Mouse (Mus musculus) hindbrain, embryonic 13.5 days (tissue): ENCODE measurements around the gene Naga. TPM values are rescaled to one million over a fixed set of nuclear protein-coding genes. Genes with fewer than 3 reads are reported as not detected.
"Not testable (repeated sequence)": the region's sequence is repeated elsewhere in the genome, so short reads cannot be mapped to it uniquely, and the experiment has no call there.

Experiments used
- ATAC-seq: fragments of 200-750 bp; cut with Nextera tagmentation; 2 replicates; pipeline ENCODE4 v1.8.0; 2017; ENCODE audit warnings: moderate TSS enrichment; ENCODE audit not compliant: low FRiP score
- H3K27ac ChIP-seq: fragments of 300-500 bp; sonication (generic); 2 replicates; pipeline ENCODE4 v1.5.1; 2015; ENCODE audit warnings: inconsistent platforms, mild to moderate bottlenecking, moderate library complexity
- H3K27me3 ChIP-seq: fragments of 300-500 bp; sonication (generic); 2 replicates; pipeline ENCODE4 v1.6.1; 2015; ENCODE audit warnings: mild to moderate bottlenecking, inconsistent platforms
- H3K36me3 ChIP-seq: fragments of 300-500 bp; sonication (generic); 2 replicates; pipeline ENCODE4 v1.6.1; 2015; ENCODE audit warnings: mild to moderate bottlenecking, inconsistent platforms
- H3K4me1 ChIP-seq: fragments of 300-500 bp; sonication (generic); replicated peaks from 2 replicates; pipeline ENCODE4 v1.6.1; 2015; ENCODE audit warnings: inconsistent platforms
- H3K4me2 ChIP-seq: fragments of 300-500 bp; sonication (generic); 2 replicates; pipeline ENCODE4 v1.6.1; 2015; ENCODE audit warnings: inconsistent platforms, mild to moderate bottlenecking, moderate library complexity
- H3K4me3 ChIP-seq: fragments of 300-500 bp; sonication (generic); 2 replicates; pipeline ENCODE4 v1.5.1; 2015; ENCODE audit warnings: mild to moderate bottlenecking, inconsistent platforms
- H3K9ac ChIP-seq: fragments of 300-500 bp; sonication (generic); 2 replicates; pipeline ENCODE4 v1.6.1; 2015; ENCODE audit warnings: mild to moderate bottlenecking, inconsistent platforms
- H3K9me3 ChIP-seq: fragments of 300-500 bp; sonication (generic); 2 replicates; pipeline ENCODE4 v1.6.1; 2016; ENCODE audit warnings: inconsistent platforms
- WGBS: fragments of 180-500 bp; shearing (Covaris S2); methylation state at CpG from one replicate; pipeline ENCODE4 v1.1.7; 2015; 5-methylcytosine and 5-hydroxymethylcytosine counted together
- polyA plus RNA-seq: library from polyadenylated mRNA; unstranded; fragments of >200 nt; fragmentation: Nextera tagmentation; extraction: Ambion mirVana; gene quantifications from 2 replicates; pipeline ENCODE4 v1.2.1, GENCODE M21; 2015

Naga gene
- polyA plus RNA-seq, 1 experiment from 2014 or later: 30.2 TPM

DNA sequence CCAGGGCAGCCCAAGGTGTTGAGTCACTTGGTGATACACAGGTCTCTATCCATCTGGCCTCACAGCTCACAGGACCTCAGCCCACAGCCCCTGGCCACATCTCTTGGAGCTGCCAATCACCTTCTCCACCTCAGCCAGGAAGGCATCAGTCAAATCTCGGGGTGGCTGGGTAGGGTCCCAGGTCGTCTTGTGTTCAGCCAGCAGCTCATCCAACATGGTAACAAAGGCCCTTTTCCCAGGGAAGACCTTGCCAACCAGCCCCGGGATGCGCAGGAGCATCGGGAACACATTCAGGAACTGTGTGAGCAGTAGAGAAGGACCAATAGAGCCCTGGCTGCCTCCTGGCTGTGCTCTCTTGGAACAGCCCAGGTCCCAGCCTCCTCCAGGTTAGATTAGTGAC is 34.3 kb upstream of the Naga start:
- no peak for ATAC-seq
- WGBS: 88% methylated on average over 5 of the region's 5 CpGs

DNA sequence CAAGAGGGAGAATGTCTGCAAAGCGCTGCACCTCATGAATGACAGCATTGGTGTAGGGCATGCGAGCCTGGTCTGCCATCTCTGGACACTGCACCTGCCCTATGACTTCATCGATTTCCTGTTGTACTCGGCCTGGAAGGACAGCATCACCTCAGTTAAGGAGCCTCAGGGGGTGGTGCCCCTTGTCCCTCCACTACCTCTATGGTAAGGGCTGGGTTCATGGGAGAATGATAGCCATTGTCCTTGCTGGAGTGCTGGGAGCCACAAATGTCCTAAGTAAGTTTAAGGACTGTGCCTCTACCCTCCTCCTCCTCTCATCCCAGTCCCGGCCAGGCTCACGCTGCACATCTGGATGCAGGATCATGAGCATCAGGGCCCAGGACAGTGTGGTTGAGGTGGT is 33.7 kb upstream of the Naga start:
- no peak overlapping the region for H3K27ac ChIP-seq
- 92% methylated on average over 6 of the region's 6 CpGs for WGBS
- ATAC-seq: no peak
- no peak overlapping the region for H3K4me3 ChIP-seq
- no peaks in the 10 kb centered on the region for H3K36me3 ChIP-seq
- no peaks in the 10 kb centered on the region for H3K27me3 ChIP-seq
- no peak overlapping the region for H3K4me2 ChIP-seq
- H3K9ac ChIP-seq: no peak overlapping the region
- H3K9me3 ChIP-seq: no peaks in the 10 kb centered on the region
- H3K4me1 ChIP-seq: peaks cover 9% of the 10 kb centered on the region

More for the DNA sequence above, 34.3 kb upstream of the Naga start:
- Histone ChIP-seq H3K9ac (no peak overlapping the region), H3K27me3 (peaks cover 5% of the 10 kb centered on the region; the same call in 1 of the 2 replicates), H3K4me1 (peaks cover 9% of the 10 kb centered on the region), H3K9me3 (no peaks in the 10 kb centered on the region), H3K27ac (no peak overlapping the region), H3K36me3 (no peaks in the 10 kb centered on the region), H3K4me3 (no peak overlapping the region), H3K4me2 (no peak overlapping the region)

DNA sequence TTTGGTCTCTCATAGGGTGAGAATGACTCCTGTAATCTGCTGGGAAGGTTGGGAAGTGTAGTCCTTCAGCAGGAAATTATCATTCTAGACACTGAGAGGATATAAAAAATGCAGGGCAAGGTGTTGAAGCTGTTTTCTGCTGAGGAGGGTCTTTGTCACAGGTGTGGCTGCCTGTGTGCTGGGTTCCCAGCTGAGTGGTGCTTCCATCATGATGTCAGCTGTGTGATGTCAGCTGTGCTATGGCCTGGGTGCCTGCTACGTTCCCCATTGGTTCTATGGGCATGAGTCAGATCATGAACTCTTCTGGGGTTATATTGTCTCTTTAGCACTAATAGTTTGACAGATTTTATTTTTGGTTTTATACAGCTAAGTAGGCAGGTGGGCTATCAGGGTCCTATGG is 30.1 kb upstream of the Naga start:
- H3K4me1 ChIP-seq: no peaks in the 10 kb centered on the region
- H3K9ac ChIP-seq: no peak overlapping the region
- H3K4me3 ChIP-seq: no peak overlapping the region
- WGBS: 91% methylated on average over 1 of the region's 1 CpGs
- no peak overlapping the region for H3K4me2 ChIP-seq
- no peak overlapping the region for H3K27ac ChIP-seq
- ATAC-seq: no peak
- H3K9me3 ChIP-seq: no peaks in the 10 kb centered on the region
- H3K36me3 ChIP-seq: no peaks in the 10 kb centered on the region
- no peaks in the 10 kb centered on the region for H3K27me3 ChIP-seq

DNA sequence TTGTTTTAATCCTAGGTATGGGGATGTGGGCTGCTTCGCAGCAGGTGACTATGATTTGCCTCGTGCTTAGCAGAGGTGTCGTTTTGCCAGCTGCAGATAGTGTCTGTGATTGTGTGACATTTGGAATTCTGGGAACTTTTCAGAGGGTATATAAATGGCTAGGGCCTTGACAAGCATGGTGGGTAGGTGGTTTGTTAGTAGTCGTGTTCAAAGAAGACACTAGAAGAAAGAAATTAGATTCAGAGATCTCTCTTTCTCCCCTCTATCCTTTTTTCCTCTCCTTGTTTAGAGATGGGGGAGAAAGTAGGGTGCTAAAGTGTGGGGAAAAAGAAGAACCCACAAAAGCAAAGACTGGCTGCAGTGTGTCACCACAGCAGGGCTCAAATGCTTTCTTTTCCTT is 29.4 kb upstream of the Naga start:
- H3K4me3 ChIP-seq: no peak overlapping the region
- H3K4me2 ChIP-seq: no peak overlapping the region
- H3K4me1 ChIP-seq: no peaks in the 10 kb centered on the region
- no peak overlapping the region for H3K27ac ChIP-seq
- H3K27me3 ChIP-seq: no peaks in the 10 kb centered on the region
- WGBS: 93% methylated on average over 4 of the region's 4 CpGs
- no peak for ATAC-seq
- H3K9ac ChIP-seq: no peak overlapping the region
- H3K9me3 ChIP-seq: no peaks in the 10 kb centered on the region
- no peaks in the 10 kb centered on the region for H3K36me3 ChIP-seq

DNA sequence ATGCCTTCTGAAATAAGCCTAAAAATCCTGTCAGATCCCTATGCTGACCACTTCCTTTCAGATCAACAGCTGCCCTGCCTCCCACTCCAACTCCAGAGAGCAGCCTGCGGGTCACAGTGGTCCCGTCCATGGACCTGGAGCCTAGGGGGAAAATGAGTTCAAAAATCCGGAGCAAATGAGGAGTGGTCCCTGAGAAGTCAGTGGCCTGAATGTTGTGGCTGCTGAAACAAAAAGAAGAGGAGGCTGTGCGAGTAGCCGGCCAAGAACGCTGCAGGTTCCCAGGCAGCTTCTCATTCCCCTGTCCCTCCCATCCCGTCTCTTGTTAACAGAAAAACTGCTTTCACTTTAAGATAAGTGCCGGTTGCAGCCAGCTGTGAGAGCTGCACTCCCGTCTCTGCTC is 25.8 kb upstream of the Naga start:
- not testable (repeated sequence) for H3K9me3 ChIP-seq, H3K27me3 ChIP-seq, H3K9ac ChIP-seq, H3K4me2 ChIP-seq, H3K27ac ChIP-seq, H3K36me3 ChIP-seq, H3K4me1 ChIP-seq, H3K4me3 ChIP-seq, ATAC-seq
- WGBS: 10% methylated on average over 7 of the region's 9 CpGs

DNA sequence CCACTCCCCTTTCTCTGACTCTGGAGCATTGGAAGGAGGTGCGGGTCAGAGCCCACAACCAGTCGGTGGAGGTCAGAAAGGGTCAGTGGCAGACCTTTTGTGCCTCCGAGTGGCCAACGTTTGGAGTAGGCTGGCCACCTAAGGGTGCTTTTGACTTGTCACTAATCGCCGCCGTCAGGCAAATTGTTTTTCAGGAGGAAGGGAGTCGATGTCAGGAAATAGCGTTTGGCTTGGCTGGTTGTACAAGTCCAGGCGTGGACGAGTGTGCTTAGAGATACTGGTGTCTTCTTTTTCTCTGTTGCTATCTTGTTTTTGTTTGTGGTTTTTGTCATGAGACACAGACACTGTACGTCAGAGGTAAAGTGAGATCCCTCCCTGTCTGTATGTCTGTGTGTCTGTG is 25.1 kb upstream of the Naga start:
- WGBS: 71% methylated on average over 8 of the region's 12 CpGs

DNA sequence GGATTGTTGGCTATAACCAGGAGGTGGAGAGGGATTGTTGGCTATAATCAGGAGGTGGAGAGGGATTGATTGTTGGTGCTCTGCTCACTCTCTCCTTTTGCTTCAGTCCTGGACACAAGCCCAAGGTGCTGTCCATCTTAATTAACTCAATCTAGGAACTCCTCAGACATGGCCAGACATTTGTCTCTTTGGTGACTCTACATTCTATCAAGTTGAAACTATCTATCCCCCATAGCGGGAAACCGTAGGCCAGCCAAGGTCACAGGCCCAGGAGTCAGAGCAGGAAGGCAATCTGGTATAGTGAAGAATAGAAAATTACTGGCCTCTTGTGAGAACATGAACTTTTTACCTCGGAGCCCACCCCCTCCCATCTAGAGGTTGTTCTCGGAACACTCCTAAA is 23.5 kb upstream of the Naga start:
- 90% methylated on average over 3 of the region's 4 CpGs for WGBS
- H3K27ac ChIP-seq: no peak overlapping the region
- no peak overlapping the region for H3K4me3 ChIP-seq
- H3K9ac ChIP-seq: no peak overlapping the region
- no peaks in the 10 kb centered on the region for H3K9me3 ChIP-seq
- H3K4me1 ChIP-seq: peaks cover 5% of the 10 kb centered on the region; the same call in 1 of the 2 replicates
- ATAC-seq: no peak
- H3K4me2 ChIP-seq: no peak overlapping the region
- no peaks in the 10 kb centered on the region for H3K36me3 ChIP-seq
- 0 out of 2 replicates have a peak, but pooled peaks cover 4% of the 10 kb centered on the region for H3K27me3 ChIP-seq

More for the DNA sequence above, 25.1 kb upstream of the Naga start:
- H3K9me3 ChIP-seq, H3K4me1 ChIP-seq, H3K4me3 ChIP-seq, ATAC-seq, H3K4me2 ChIP-seq, H3K9ac ChIP-seq, H3K27me3 ChIP-seq, H3K27ac ChIP-seq, H3K36me3 ChIP-seq: not testable (repeated sequence)

DNA sequence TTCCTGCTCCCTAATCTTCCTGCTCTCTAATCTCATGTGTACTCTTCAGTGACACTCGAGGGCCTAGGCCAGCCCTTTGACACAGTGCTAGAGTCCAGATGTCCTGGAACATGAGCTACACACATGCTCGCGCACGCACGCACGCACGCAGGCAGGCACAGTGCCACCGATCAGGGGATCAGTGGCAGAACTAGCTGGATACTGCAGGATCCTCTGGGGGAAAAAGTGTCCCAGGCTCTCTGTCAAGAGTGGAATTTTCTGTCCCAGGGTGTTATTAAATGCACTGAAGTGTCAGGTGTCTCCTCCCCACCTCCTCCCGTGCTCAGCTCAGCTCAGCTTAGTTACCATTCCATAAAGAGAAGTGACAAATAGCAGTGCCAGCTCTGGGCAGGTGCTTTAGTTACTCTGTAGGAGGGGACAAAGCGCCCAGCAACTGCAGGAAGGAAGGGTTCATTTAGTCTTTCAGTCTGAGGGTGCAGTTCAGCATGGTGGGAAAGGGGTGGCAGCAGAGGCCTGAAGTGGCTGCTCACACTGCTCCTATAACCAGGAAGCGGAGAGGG is 22.8 kb upstream of the Naga start:
- Histone ChIP-seq H3K4me3 (no peak overlapping the region), H3K27ac (no peak overlapping the region), H3K36me3 (no peaks in the 10 kb centered on the region), H3K4me2 (no peak overlapping the region), H3K9me3 (no peaks in the 10 kb centered on the region), H3K27me3 (0 out of 2 replicates have a peak, but pooled peaks cover 4% of the 10 kb centered on the region), H3K9ac (no peak overlapping the region), H3K4me1 (peaks cover 5% of the 10 kb centered on the region; the same call in 1 of the 2 replicates)
- WGBS: 82% methylated on average over 11 of the region's 11 CpGs
- no peak for ATAC-seq

DNA sequence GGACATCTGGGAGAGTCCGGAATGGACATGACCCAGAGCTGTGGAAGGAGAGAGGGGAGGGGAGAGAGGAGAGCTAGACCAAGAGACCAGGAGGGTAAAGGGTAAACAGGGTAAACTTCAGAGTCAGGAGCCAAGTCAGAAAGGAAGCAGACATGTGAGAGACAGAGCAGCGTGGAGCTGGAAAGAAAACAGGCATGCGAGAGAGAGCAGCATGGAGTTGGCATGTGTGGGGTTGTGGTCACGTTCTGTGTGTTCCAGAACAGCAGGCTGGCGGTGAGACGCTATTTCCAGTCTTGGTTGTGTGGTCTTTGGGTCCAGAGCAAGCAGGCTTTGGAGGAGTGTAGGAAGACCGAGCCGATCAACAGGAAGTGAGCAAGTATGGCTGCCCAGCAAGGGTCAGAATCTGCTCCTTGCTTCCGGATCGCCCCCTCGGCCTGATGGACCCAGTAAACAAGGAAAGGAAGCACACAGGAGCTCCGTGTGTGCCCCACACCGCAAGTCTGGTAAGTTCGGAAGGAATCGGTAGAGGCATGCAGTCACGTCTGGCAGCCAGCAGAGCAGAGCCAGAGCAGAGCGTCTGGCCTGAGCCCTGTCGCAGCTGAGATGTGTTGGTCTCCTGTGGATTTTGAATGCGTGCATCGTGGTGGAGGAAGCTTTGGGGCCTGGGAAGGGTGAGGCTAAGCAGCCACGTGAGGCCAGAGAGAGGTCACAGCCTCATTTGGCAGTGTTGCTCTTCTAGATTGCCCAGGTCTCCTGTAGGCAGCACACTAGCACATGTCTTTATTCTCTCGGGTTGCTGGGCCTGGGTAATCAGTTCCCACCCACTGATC is 19.9 kb upstream of the Naga start:
- Histone ChIP-seq H3K27me3 (0 out of 2 replicates have a peak, but pooled peaks cover 4% of the 10 kb centered on the region), H3K4me1 (peaks cover 10% of the 10 kb centered on the region), H3K27ac (peak overlapping the region; percentile 12; the same call in 1 of the 2 replicates), H3K4me3 (no peak overlapping the region), H3K36me3 (no peaks in the 10 kb centered on the region), H3K4me2 (no peak overlapping the region), H3K9me3 (no peaks in the 10 kb centered on the region), H3K9ac (0 out of 2 replicates have a peak overlapping the region, but pooled peaks have one; percentile 19)
- WGBS: 64% methylated on average over 22 of the region's 22 CpGs
- ATAC-seq: no peak

DNA sequence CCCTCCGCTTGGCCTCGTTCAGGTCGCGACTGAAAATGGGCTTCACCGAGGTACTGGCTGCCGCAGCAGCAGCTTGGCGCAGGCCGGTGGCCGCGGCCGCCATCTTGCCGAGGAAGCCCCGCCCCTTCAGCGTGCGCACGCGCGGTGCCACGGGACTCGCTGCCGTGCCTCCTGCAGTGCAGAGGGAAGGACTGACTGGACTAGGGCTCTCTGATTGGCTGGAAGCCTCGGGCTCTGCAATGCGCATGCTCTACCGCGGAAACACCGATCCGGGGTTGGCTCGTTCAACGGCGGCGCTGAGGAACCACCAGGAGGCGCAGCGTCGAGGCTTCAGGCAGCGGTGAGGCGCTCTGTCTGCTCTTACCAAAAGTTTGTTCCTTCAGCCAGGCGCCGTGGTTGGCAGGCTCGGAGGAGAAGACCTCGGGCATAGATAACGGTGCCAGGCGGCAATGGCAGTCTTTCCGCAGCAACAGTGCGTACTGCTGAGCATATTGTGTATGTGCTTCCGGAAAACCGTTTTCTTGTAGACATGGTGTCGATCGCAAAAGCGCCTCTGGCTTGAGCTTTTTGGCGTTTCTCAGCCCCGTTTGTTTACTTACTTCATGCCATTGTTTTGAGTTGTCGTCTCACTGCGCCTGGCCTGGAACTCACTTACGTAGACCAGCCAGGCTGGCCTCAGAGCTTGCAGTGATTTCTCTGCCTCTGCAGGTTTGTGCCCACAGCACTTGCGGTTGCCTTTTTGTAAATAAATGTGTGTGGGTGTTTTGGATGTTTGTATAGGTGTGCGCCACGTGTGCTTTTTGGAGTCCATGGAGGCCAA is 15.6 kb upstream of the Naga start, which contains the start of gene Ndufa6:
Ndufa6 (minus strand) TSS at position 197 of the 820 bp plus-strand sequence.
- peak within 1 kb of the TSS; percentile 85 for H3K4me3 ChIP-seq
- ATAC-seq: peak; percentile 99
- WGBS: 2% methylated on average over 57 of the region's 57 CpGs

DNA sequence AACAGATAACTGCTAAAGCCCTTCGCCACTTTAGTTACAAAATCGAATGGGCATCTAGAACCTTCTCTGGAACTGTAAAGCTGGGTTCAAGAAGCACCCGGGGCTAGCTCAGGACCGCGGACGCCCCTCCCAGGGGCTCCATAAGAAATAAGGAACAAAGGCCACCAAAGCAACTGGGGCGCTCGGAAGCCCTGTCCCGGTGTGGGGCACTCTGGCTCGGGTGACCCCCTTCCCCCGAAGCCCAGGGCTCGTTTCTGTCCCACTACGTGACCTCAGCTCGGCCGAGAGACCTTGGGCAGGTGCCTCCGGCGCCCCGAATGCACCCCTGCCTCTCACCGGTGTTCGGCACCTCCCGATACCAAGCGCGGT is 15.0 kb upstream of the Naga start:
- peak overlapping the region; percentile 90 for H3K27ac ChIP-seq
- H3K9ac ChIP-seq: peak overlapping the region; percentile 95
- ATAC-seq: peak; percentile 65
- peak overlapping the region; percentile 85 for H3K4me3 ChIP-seq
- 0% methylated on average over 23 of the region's 23 CpGs for WGBS
- peak overlapping the region; percentile 86 for H3K4me2 ChIP-seq
- H3K27me3 ChIP-seq: 0 out of 2 replicates have a peak, but pooled peaks cover 4% of the 10 kb centered on the region
- no peaks in the 10 kb centered on the region for H3K9me3 ChIP-seq
- peaks cover 28% of the 10 kb centered on the region for H3K4me1 ChIP-seq
- peaks cover 24% of the 10 kb centered on the region for H3K36me3 ChIP-seq

More for the DNA sequence above, 15.6 kb upstream of the Naga start, which contains the start of gene Ndufa6:
- Histone ChIP-seq H3K27ac (peak within 1 kb of the TSS; percentile 90), H3K9ac (peak within 1 kb of the TSS; percentile 95), H3K9me3 (no peaks in the 10 kb centered on the region), H3K27me3 (0 out of 2 replicates have a peak, but pooled peaks cover 4% of the 10 kb centered on the region), H3K4me2 (peak within 1 kb of the TSS; percentile 86), H3K4me1 (peaks cover 32% of the 10 kb centered on the region), H3K36me3 (peaks cover 18% of the 10 kb centered on the region)
